Mouse (Mus musculus): ENCODE measurements at regions not wholly inside any gene's neighbourhood (a gene's known extent, or its start where the extent isn't known, plus 50 kb on each side); places are given as distances from the start of the nearest gene placed in this dataset.

DNA sequence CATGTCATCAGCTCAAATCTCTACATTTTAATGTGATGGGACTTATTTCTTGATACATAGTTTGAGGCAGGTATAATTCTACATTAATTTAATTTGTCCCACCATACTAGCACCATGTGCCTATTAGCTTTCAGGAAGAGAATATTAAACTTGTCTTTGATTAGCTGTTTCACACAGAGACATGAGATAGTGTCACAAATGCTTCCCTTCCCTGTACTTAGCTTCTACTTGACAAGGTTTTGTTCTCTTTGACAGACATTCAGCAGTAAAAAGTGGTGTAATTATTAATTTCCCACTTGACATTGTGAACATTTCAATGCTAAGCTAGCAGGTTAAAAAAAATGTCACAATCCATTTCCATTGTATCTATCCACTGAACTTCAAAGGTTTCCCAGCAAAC is 125.3 kb upstream of the Man1a start:
- Histone ChIP-seq H3K4me1 (ENCODE audit: insufficient read depth, low read length) (no peaks in the 10 kb centered on the region), H3K9me3 (ENCODE audit: low read length) (no peaks in the 10 kb centered on the region), H3K27ac (ENCODE audit: low read depth, low read length) (no peak overlapping the region), H3K9ac (replicated peaks; ENCODE audit: low read length, poor library complexity, severe bottlenecking) (no peak overlapping the region), H3K36me3 (ENCODE audit: insufficient read depth, low read length) (no peaks in the 10 kb centered on the region), H3K27me3 (ENCODE audit: insufficient read depth, low read length) (no peaks in the 10 kb centered on the region), H3K4me3 (ENCODE audit: low read depth, low read length) (no peak overlapping the region), H3K4me2 (ENCODE audit: low read depth, low read length, poor library complexity, severe bottlenecking) (no peak overlapping the region)
- DNase-seq (ENCODE audit: low spot score) (no peak), ATAC-seq (ENCODE audit: low FRiP score) (no peak)
- TF ChIP-seq CTCF (IDR thresholded peaks at IDR 0.05) = no peak

DNA sequence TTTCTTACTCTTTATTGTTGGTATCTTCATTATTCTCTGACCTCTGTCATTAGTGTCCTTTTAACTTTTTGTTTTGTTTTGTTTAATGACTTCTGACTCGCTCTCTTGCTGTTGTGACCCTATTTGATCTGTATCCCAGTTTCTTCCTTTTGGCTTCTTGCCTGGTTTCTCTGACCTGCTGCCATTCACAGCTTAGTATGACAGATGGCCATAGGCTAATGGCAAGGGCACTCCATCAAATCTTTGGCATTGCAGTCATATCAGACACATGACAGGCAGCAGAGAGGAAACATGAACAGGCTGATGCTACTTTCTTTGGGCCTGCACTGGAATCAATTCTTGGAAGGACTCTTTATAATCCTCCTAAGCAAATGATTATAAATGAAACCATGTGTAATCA is 106.3 kb upstream of the Man1a start:
- H3K4me3 ChIP-seq (ENCODE audit: low read depth, low read length) = no peak overlapping the region
- no peak for TF ChIP-seq CTCF (IDR thresholded peaks at IDR 0.05)
- WGBS = 92% methylated on average over 1 of the region's 1 CpGs
- H3K9me3 ChIP-seq (ENCODE audit: low read length) = no peaks in the 10 kb centered on the region
- ATAC-seq (ENCODE audit: low FRiP score) (no peak), DNase-seq (ENCODE audit: low spot score) (peak; percentile 74)
- H3K36me3 ChIP-seq (ENCODE audit: insufficient read depth, low read length) = no peaks in the 10 kb centered on the region
- no peak overlapping the region for H3K9ac ChIP-seq (replicated peaks; ENCODE audit: low read length, poor library complexity, severe bottlenecking)
- H3K4me2 ChIP-seq (ENCODE audit: low read depth, low read length, poor library complexity, severe bottlenecking) = no peak overlapping the region
- no peaks in the 10 kb centered on the region for H3K4me1 ChIP-seq (ENCODE audit: insufficient read depth, low read length)
- H3K27ac ChIP-seq (ENCODE audit: low read depth, low read length) = no peak overlapping the region
- no peaks in the 10 kb centered on the region for H3K27me3 ChIP-seq (ENCODE audit: insufficient read depth, low read length)

DNA sequence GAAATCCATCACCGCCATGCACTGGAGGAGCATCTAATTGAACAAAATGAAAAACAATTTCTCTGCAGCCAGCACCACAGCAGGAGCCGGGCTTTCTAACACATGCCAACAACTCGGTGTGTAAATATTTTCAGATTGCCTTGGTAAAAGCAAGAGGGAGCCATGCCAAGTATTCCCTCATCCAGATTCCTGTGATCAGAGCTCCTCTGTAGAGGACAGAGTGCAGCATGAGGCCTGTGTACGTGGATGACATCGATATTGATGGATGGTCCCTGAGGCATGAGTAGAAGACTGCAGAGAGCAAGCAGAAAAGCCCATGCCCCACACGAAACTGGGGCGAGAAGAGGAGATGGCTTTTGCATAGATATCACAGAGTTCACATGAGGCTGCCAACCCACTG is 92.9 kb upstream of the Man1a start:
- H3K9ac ChIP-seq (replicated peaks; ENCODE audit: low read length, poor library complexity, severe bottlenecking) = no peak overlapping the region
- ATAC-seq (ENCODE audit: low FRiP score) (no peak), DNase-seq (ENCODE audit: low spot score) (peak; percentile 72)
- H3K36me3 ChIP-seq (ENCODE audit: insufficient read depth, low read length) = no peaks in the 10 kb centered on the region
- no peak overlapping the region for H3K4me2 ChIP-seq (ENCODE audit: low read depth, low read length, poor library complexity, severe bottlenecking)
- no peak overlapping the region for H3K27ac ChIP-seq (ENCODE audit: low read depth, low read length)
- H3K27me3 ChIP-seq (ENCODE audit: insufficient read depth, low read length) = no peaks in the 10 kb centered on the region
- no peaks in the 10 kb centered on the region for H3K9me3 ChIP-seq (ENCODE audit: low read length)
- no peak for TF ChIP-seq CTCF (IDR thresholded peaks at IDR 0.05)
- 72% methylated on average over 7 of the region's 7 CpGs for WGBS
- H3K4me3 ChIP-seq (ENCODE audit: low read depth, low read length) = no peak overlapping the region
- no peaks in the 10 kb centered on the region for H3K4me1 ChIP-seq (ENCODE audit: insufficient read depth, low read length)

DNA sequence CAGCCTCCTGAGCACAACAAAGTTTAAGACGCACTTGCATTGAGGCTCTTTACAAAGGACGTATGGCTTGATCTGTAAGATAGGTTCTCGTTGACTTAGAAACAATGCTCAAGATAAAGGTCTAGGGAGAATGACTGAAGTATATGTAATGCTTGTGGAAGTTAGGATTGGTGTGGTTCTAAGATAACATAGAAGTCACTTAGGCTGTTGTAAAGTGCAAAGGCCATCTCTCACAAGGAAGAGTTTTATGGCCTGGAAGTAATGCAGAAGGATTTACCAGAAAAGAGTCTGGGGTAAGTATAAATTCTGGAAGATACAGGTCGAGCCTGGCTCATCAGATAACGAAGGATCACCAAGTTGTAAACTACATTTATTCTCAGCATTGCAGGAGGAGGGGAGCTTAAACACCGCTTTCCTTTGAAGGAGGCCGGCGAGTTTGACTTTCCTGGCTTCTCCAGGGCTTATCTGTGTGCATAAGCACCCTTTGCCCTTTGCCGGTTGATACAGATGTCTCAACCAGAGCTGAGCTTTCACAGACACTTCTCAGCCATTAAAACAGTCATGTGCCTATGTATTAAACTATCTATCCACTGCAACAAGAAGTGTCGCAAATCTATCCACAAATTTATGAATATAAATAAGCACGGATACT is 84.8 kb upstream of the Man1a start:
- DNase-seq (ENCODE audit: low spot score) = no peak
- Histone ChIP-seq H3K9me3 (ENCODE audit: low read length) (no peaks in the 10 kb centered on the region), H3K9ac (replicated peaks; ENCODE audit: low read length, poor library complexity, severe bottlenecking) (no peak overlapping the region), H3K4me3 (ENCODE audit: low read depth, low read length) (no peak overlapping the region), H3K4me1 (ENCODE audit: insufficient read depth, low read length) (no peaks in the 10 kb centered on the region), H3K27ac (ENCODE audit: low read depth, low read length) (no peak overlapping the region), H3K36me3 (ENCODE audit: insufficient read depth, low read length) (no peaks in the 10 kb centered on the region), H3K4me2 (ENCODE audit: low read depth, low read length, poor library complexity, severe bottlenecking) (no peak overlapping the region), H3K27me3 (ENCODE audit: insufficient read depth, low read length) (no peaks in the 10 kb centered on the region)
- 92% methylated on average over 11 of the region's 11 CpGs for WGBS
- no peak for ATAC-seq (ENCODE audit: low FRiP score)
- TF ChIP-seq CTCF (IDR thresholded peaks at IDR 0.05) = no peak

DNA sequence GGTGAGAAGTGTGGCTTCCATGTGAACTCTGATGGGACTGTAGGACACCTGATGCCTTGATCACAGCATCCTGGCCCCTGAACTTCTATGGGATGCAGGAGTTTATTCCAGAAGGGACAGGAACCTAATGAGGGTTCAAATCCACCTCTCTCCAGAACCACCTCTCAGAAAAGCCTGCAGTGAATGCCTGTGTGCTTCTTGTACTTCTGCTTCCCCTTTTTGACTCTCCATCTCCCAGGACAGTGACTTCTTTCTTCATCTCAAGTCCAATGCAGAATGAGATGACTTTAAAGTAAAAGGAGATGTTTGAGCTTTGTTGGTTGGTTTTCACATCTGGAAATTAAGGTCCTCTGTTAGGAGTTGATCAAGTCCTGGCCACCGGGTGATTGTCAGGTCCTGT is 77.5 kb upstream of the Man1a start:
- Histone ChIP-seq H3K4me1 (ENCODE audit: insufficient read depth, low read length) (no peaks in the 10 kb centered on the region), H3K4me2 (ENCODE audit: low read depth, low read length, poor library complexity, severe bottlenecking) (no peak overlapping the region), H3K27ac (ENCODE audit: low read depth, low read length) (no peak overlapping the region), H3K27me3 (ENCODE audit: insufficient read depth, low read length) (no peaks in the 10 kb centered on the region), H3K36me3 (ENCODE audit: insufficient read depth, low read length) (no peaks in the 10 kb centered on the region), H3K9me3 (ENCODE audit: low read length) (no peaks in the 10 kb centered on the region), H3K4me3 (ENCODE audit: low read depth, low read length) (no peak overlapping the region), H3K9ac (replicated peaks; ENCODE audit: low read length, poor library complexity, severe bottlenecking) (no peak overlapping the region)
- TF ChIP-seq CTCF (IDR thresholded peaks at IDR 0.05) = no peak
- no peak for ATAC-seq (ENCODE audit: low FRiP score)
- DNase-seq (ENCODE audit: low spot score) = no peak
- 81% methylated on average over 1 of the region's 1 CpGs for WGBS

DNA sequence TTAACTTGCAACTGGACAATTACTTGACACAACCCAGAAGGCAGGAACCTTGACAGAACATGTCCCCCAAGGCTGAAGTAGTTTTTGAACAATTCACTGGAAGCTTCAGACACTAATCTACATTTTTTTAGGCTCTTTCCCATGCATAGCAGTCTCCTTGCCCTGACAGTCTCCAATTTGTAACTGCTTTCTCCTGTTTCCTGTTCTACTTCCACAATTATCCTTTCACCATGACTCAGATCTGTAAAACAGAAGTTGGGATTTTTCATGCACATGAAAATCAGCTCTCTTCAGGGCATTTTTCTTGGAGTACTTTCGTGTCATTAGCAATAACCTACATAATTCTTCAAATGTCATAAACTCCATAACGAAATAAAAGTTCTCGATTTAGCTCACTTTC is 56.2 kb upstream of the Man1a start:
- no peak for DNase-seq (ENCODE audit: low spot score)
- H3K27me3 ChIP-seq (ENCODE audit: insufficient read depth, low read length) = no peaks in the 10 kb centered on the region
- 87% methylated on average over 3 of the region's 3 CpGs for WGBS

More for the DNA sequence above, 56.2 kb upstream of the Man1a start:
- no peak for TF ChIP-seq CTCF (IDR thresholded peaks at IDR 0.05)
- Histone ChIP-seq H3K4me3 (ENCODE audit: low read depth, low read length) (no peak overlapping the region), H3K4me1 (ENCODE audit: insufficient read depth, low read length) (no peaks in the 10 kb centered on the region), H3K36me3 (ENCODE audit: insufficient read depth, low read length) (no peaks in the 10 kb centered on the region), H3K4me2 (ENCODE audit: low read depth, low read length, poor library complexity, severe bottlenecking) (no peak overlapping the region), H3K27ac (ENCODE audit: low read depth, low read length) (no peak overlapping the region), H3K9ac (replicated peaks; ENCODE audit: low read length, poor library complexity, severe bottlenecking) (no peak overlapping the region), H3K9me3 (ENCODE audit: low read length) (no peaks in the 10 kb centered on the region)
- no peak for ATAC-seq (ENCODE audit: low FRiP score)

Measured in midbrain, postnatal 0 days (tissue).